ENCODE assay signal across 10 mouse cellular contexts in genomic region chr4:138429778-138430177, GRCm38 (mm10). TPM values are rescaled to one million over a fixed set of nuclear protein-coding genes. Genes with fewer than 3 reads are reported as not detected.
DNase-seq lines count a peak whose midpoint lies in the region; ATAC-seq and TF ChIP-seq lines count a peak whose summit lies in the region.
"Had no signal": no experiment of that assay in that cellular context is flagged by ENCODE, and none has a peak within 500 bp of the region (broad histone marks: within the 10 kb centered on the region; RNA-seq: fewer than 3 reads in every experiment).

No protein-coding gene starts in this region.

- peak; percentile 57 for DNase-seq in adrenal gland, adult 2 months
- DNase-seq in adrenal gland, adult 18-20 months (ENCODE audit: low spot score in 2 of 2) = no peak
- DNase-seq in left cerebral cortex, adult 18-20 months (ENCODE audit: low spot score in 2 of 2) = peak; percentile 39 to 57
- no peak for DNase-seq in left cerebral cortex, postnatal 10 days (ENCODE audit: extremely low spot score in 1 of 2, low spot score in 2 of 2)
- DNase-seq in Muller cell, postnatal 12 days (ENCODE audit: inconsistent ontology term) = peak; percentile 32
- peak; percentile 28 for DNase-seq in lung, postnatal 0 days (ENCODE audit: low spot score)
- no peak for DNase-seq in heart, adult 8-10 months (ENCODE audit: low spot score)
- DNase-seq: liver, embryonic 13.5 days had no signal

- no peak for TF ChIP-seq EP300 in lung, postnatal 0 days (IDR thresholded peaks at IDR 0.05)

- TF ChIP-seq CTCF in lung, postnatal 0 days (IDR thresholded peaks at IDR 0.05) = peak; percentile 73

- H3K36me3 ChIP-seq in lung, postnatal 0 days (ENCODE audit: insufficient read depth, low read length) = no peaks in the 10 kb centered on the region
- H3K36me3 ChIP-seq: liver, embryonic 13.5 days; stomach, embryonic 15.5 days had no signal

- no peak overlapping the region for H3K27ac ChIP-seq in lung, postnatal 0 days (ENCODE audit: low read length)
- H3K27ac ChIP-seq: liver, embryonic 13.5 days; stomach, embryonic 15.5 days had no signal

- H3K4me3 ChIP-seq in lung, postnatal 0 days (ENCODE audit: low read depth, low read length) = no peak overlapping the region
- H3K4me3 ChIP-seq: liver, embryonic 13.5 days; stomach, embryonic 15.5 days had no signal

- no peaks in the 10 kb centered on the region for H3K4me1 ChIP-seq in lung, postnatal 0 days (ENCODE audit: insufficient read depth, low read depth, low read length)
- H3K4me1 ChIP-seq: stomach, embryonic 15.5 days had no signal

- H3K9me3 ChIP-seq in lung, postnatal 0 days (ENCODE audit: low read length) = no peaks in the 10 kb centered on the region
- H3K9me3 ChIP-seq: liver, embryonic 13.5 days; stomach, embryonic 15.5 days had no signal

- H3K9ac ChIP-seq in lung, postnatal 0 days (replicated peaks; ENCODE audit: low read depth) = no peak overlapping the region
- H3K9ac ChIP-seq: liver, embryonic 13.5 days; stomach, embryonic 15.5 days had no signal

- intact Hi-C loops in left cerebral cortex, postnatal 10 days (cut with DNase I) = loop anchor here (5.0 kb wide), 1 partner anchor 42 kb away; no protein-coding TSS in a partner anchor

- no peaks in the 10 kb centered on the region for H3K27me3 ChIP-seq in lung, postnatal 0 days (replicated peaks; ENCODE audit: insufficient read depth, low read length)
- H3K27me3 ChIP-seq: stomach, embryonic 15.5 days had no signal

- no peak for ATAC-seq in lung, postnatal 0 days
- ATAC-seq in monocyte, adult 5-6 weeks (replicated peaks; ENCODE audit: insufficient number of reproducible peaks, low FRiP score, low TSS enrichment, poor library complexity, severe bottlenecking) = no peak

- no peak overlapping the region for H3K4me2 ChIP-seq in lung, postnatal 0 days (replicated peaks; ENCODE audit: low read depth, low read length)
- H3K4me2 ChIP-seq: liver, embryonic 13.5 days; stomach, embryonic 15.5 days had no signal

- 39% methylated on average over 3 of the region's 3 CpGs for WGBS in lung, postnatal 0 days

RNA-seq across cellular contexts. Expression of gene Mul1, which starts 4.7 kb away (rescaled TPM):
- 10 to 100 TPM; 45.1 to 61.0 TPM for total RNA-seq in adrenal gland, adult 2 months (2021)
- 20.4 and 26.9 TPM in 2 replicates for polyA plus RNA-seq in adrenal gland, adult 2 months (2012; rRNA removed)
- 10 to 100 TPM; 56.3 to 59.3 TPM for total RNA-seq in adrenal gland, adult 18-20 months (2021)
- 10 to 100 TPM; 70.8 to 72.3 TPM for total RNA-seq in left cerebral cortex, adult 18-20 months (2021)
- 10 to 100 TPM; 41.9 to 46.8 TPM for total RNA-seq in left cerebral cortex, postnatal 10 days (2021)
- 12.3 and 13.1 TPM in 2 replicates for polyA plus RNA-seq in lung, postnatal 0 days (2015; fragmentation: Nextera tagmentation; extraction: Ambion mirVana)
- total RNA-seq in monocyte, adult 5-6 weeks (2017) = 10.8 to 12.0 TPM (median 11.9 TPM) in 3 replicates
- 10 to 100 TPM; 72.0 to 84.5 (median 75.5) TPM for total RNA-seq in heart, adult 8-10 months (2022)

RNA-seq across cellular contexts. Expression of gene Camk2n1, which starts 24.3 kb away (rescaled TPM):
- 10 to 100 TPM; 24.4 to 26.4 TPM for total RNA-seq in adrenal gland, adult 2 months (2021)
- polyA plus RNA-seq in adrenal gland, adult 2 months (2012; rRNA removed) = 30.9 and 69.4 TPM in 2 replicates
- total RNA-seq in adrenal gland, adult 18-20 months (2021) = 10 to 100 TPM; 20.3 to 29.6 TPM
- 1,000 to 10,000 TPM; 1,197 to 1,322 TPM for total RNA-seq in left cerebral cortex, adult 18-20 months (2021)
- total RNA-seq in left cerebral cortex, postnatal 10 days (2021) = 100 to 1,000 TPM; 377 to 385 TPM
- 10.9 and 12.7 TPM in 2 replicates for polyA plus RNA-seq in lung, postnatal 0 days (2015; fragmentation: Nextera tagmentation; extraction: Ambion mirVana)
- 10.8 to 19.2 TPM (median 11.3 TPM) in 3 replicates for total RNA-seq in monocyte, adult 5-6 weeks (2017)
- 10 to 100 TPM; 10.8 to 12.7 (median 11.1) TPM for total RNA-seq in heart, adult 8-10 months (2022)

RNA-seq across cellular contexts. Expression of gene Fam43b, which starts 33.5 kb away (rescaled TPM):
- total RNA-seq in adrenal gland, adult 2 months (2021) = 1 to 10 TPM; 2.1 to 4.8 TPM
- polyA plus RNA-seq in adrenal gland, adult 2 months (2012; rRNA removed) = 10.3 and 10.9 TPM in 2 replicates
- 1 to 10 TPM; 1.6 to 2.2 TPM for total RNA-seq in adrenal gland, adult 18-20 months (2021)
- 10 to 100 TPM; 48.0 TPM for total RNA-seq in left cerebral cortex, adult 18-20 months (2021)
- total RNA-seq in left cerebral cortex, postnatal 10 days (2021) = 10 to 100 TPM; 33.5 to 39.5 TPM
- polyA plus RNA-seq in lung, postnatal 0 days (2015; fragmentation: Nextera tagmentation; extraction: Ambion mirVana) = 0.05 TPM in 1 of 2 replicates, not detected in the other
- total RNA-seq in monocyte, adult 5-6 weeks (2017) = not detected in 3 replicates
- total RNA-seq in heart, adult 8-10 months (2022) = not detected
- polyA plus RNA-seq: liver, embryonic 13.5 days; stomach, embryonic 15.5 days had no signal

Comparison
In these comparisons a context has a peak if more than half of its experiments do, and no peak if none do; other contexts are left out.
1. DNase-seq: peak in adrenal gland, adult 2 months (single experiment), left cerebral cortex, adult 18-20 months (2 of 2), Muller cell, postnatal 12 days (single experiment) and lung, postnatal 0 days (single experiment); none in adrenal gland, adult 18-20 months (0 of 2), left cerebral cortex, postnatal 10 days (0 of 2) and heart, adult 8-10 months (single experiment).
2. RNA of gene Camk2n1, which starts 24.3 kb away (total RNA-seq): 1,197 to 1,322 TPM in left cerebral cortex, adult 18-20 months and 377 to 385 TPM in left cerebral cortex, postnatal 10 days; 20.3 to 29.6 TPM in adrenal gland, adult 18-20 months, 24.4 to 26.4 TPM in adrenal gland, adult 2 months, 10.8 to 12.7 TPM in heart, adult 8-10 months and 10.8 to 19.2 TPM in monocyte, adult 5-6 weeks; every median in the first group is over 10 times any median in the second.
3. RNA of gene Fam43b, which starts 33.5 kb away (total RNA-seq): 48.0 TPM in left cerebral cortex, adult 18-20 months and 33.5 to 39.5 TPM in left cerebral cortex, postnatal 10 days; 2.1 to 4.8 TPM in adrenal gland, adult 2 months, 1.6 to 2.2 TPM in adrenal gland, adult 18-20 months, not detected in monocyte, adult 5-6 weeks and not detected in heart, adult 8-10 months; every median in the first group is over 4 times any median in the second.